Mouse (Mus musculus) forebrain, embryonic 13.5 days (tissue): ENCODE data around the gene Glis3. TPM values are rescaled to one million over a fixed set of nuclear protein-coding genes. Genes with fewer than 3 reads are reported as not detected.

Source experiments
- ATAC-seq: fragments of 200-750 bp; cut with Nextera tagmentation; 2 replicates; pipeline ENCODE4 v1.8.0; 2017
- H3K27ac ChIP-seq: fragments of 300-500 bp; sonication (generic); 2 replicates; pipeline ENCODE4 v1.5.1; 2015; ENCODE audit warnings: inconsistent platforms, mild to moderate bottlenecking, moderate library complexity
- H3K27me3 ChIP-seq: fragments of 300-500 bp; sonication (generic); 2 replicates; pipeline ENCODE4 v1.6.1; 2015; ENCODE audit warnings: mild to moderate bottlenecking, inconsistent platforms
- H3K36me3 ChIP-seq: fragments of 300-500 bp; sonication (generic); 2 replicates; pipeline ENCODE4 v1.6.1; 2015; ENCODE audit warnings: mild to moderate bottlenecking, inconsistent platforms; ENCODE audit not compliant: poor library complexity, severe bottlenecking
- H3K4me1 ChIP-seq: fragments of 300-500 bp; sonication (generic); 2 replicates; pipeline ENCODE4 v1.6.1; 2015; ENCODE audit warnings: inconsistent platforms
- H3K4me2 ChIP-seq: fragments of 300-500 bp; sonication (generic); 2 replicates; pipeline ENCODE4 v1.6.1; 2015; ENCODE audit warnings: inconsistent platforms, mild to moderate bottlenecking, moderate library complexity
- H3K4me3 ChIP-seq: fragments of 300-500 bp; sonication (generic); 2 replicates; pipeline ENCODE4 v1.5.1; 2015; ENCODE audit warnings: mild to moderate bottlenecking, inconsistent platforms
- H3K9ac ChIP-seq: fragments of 300-500 bp; sonication (generic); 2 replicates; pipeline ENCODE4 v1.6.1; 2015; ENCODE audit warnings: mild to moderate bottlenecking, inconsistent platforms
- H3K9me3 ChIP-seq: fragments of 300-500 bp; sonication (generic); replicated peaks from 2 replicates; pipeline ENCODE4 v1.6.1; 2016; ENCODE audit warnings: inconsistent platforms
- WGBS: fragments of 180-500 bp; shearing (Covaris S2); methylation state at CpG from one replicate; pipeline ENCODE4 v1.1.7; 2015; 5-methylcytosine and 5-hydroxymethylcytosine counted together
- polyA plus RNA-seq: library from polyadenylated mRNA; unstranded; fragments of >200 nt; fragmentation: Nextera tagmentation; extraction: Ambion mirVana; gene quantifications from 2 replicates; pipeline ENCODE4 v1.2.1, GENCODE M21; 2015

The Glis3 gene
- polyA plus RNA-seq, 1 experiment from 2014 or later, result 1.3 TPM

- ATAC-seq, result no peak
- 84% methylated on average over 6 of the region's 6 CpGs for WGBS
- no peak overlapping the region for H3K27ac ChIP-seq
Measured at GRCm38 (mm10) chr19:28555181-28555929, 124.5 kb downstream of the Glis3 start.

GRCm38 (mm10) chr19:28550611-28551010 is 129.3 kb downstream of the Glis3 start:
- Histone ChIP-seq H3K36me3 (no peaks in the 10 kb centered on the region), H3K9me3 (no peaks in the 10 kb centered on the region), H3K4me3 (no peak overlapping the region), H3K4me1 (no peaks in the 10 kb centered on the region), H3K9ac (no peak overlapping the region), H3K27ac (no peak overlapping the region), H3K27me3 (no peaks in the 10 kb centered on the region), H3K4me2 (no peak overlapping the region)
- 81% methylated on average over 8 of the region's 8 CpGs for WGBS
- ATAC-seq, result no peak

More at GRCm38 (mm10) chr19:28555181-28555929, 124.5 kb downstream of the Glis3 start:
- H3K36me3 ChIP-seq, result no peaks in the 10 kb centered on the region
- H3K4me2 ChIP-seq, result no peak overlapping the region
- H3K9ac ChIP-seq, result no peak overlapping the region
- no peak overlapping the region for H3K4me3 ChIP-seq
- H3K9me3 ChIP-seq, result no peaks in the 10 kb centered on the region
- H3K4me1 ChIP-seq, result peaks cover under 1% of the 10 kb centered on the region; the same call in 1 of the 2 replicates
- H3K27me3 ChIP-seq, result peaks cover 11% of the 10 kb centered on the region; the same call in 1 of the 2 replicates

- no peak overlapping the region for H3K27ac ChIP-seq
- H3K4me3 ChIP-seq, result no peak overlapping the region
- no peak overlapping the region for H3K4me2 ChIP-seq
- H3K9ac ChIP-seq, result no peak overlapping the region
- H3K36me3 ChIP-seq, result no peaks in the 10 kb centered on the region
- H3K9me3 ChIP-seq, result no peaks in the 10 kb centered on the region
- no peaks in the 10 kb centered on the region for H3K4me1 ChIP-seq
- no peaks in the 10 kb centered on the region for H3K27me3 ChIP-seq
- WGBS, result 93% methylated on average over 3 of the region's 3 CpGs
- no peak for ATAC-seq
Measured at GRCm38 (mm10) chr19:28546933-28547332, 132.9 kb downstream of the Glis3 start.

GRCm38 (mm10) chr19:28545493-28545892 is 134.4 kb downstream of the Glis3 start:
- H3K9ac ChIP-seq, result no peak overlapping the region
- H3K36me3 ChIP-seq, result no peaks in the 10 kb centered on the region
- no peak overlapping the region for H3K4me2 ChIP-seq
- no peak overlapping the region for H3K4me3 ChIP-seq
- WGBS, result 61% methylated on average over 1 of the region's 1 CpGs
- no peak for ATAC-seq
- no peaks in the 10 kb centered on the region for H3K4me1 ChIP-seq
- H3K27ac ChIP-seq, result no peak overlapping the region
- no peaks in the 10 kb centered on the region for H3K27me3 ChIP-seq
- no peaks in the 10 kb centered on the region for H3K9me3 ChIP-seq

GRCm38 (mm10) chr19:28538813-28539212 is 141.1 kb downstream of the Glis3 start:
- Histone ChIP-seq H3K4me1 (0 out of 2 replicates have a peak, but pooled peaks cover 7% of the 10 kb centered on the region), H3K36me3 (no peaks in the 10 kb centered on the region), H3K9ac (no peak overlapping the region), H3K9me3 (no peaks in the 10 kb centered on the region), H3K4me2 (no peak overlapping the region), H3K27ac (no peak overlapping the region), H3K4me3 (no peak overlapping the region), H3K27me3 (no peaks in the 10 kb centered on the region)
- ATAC-seq, result no peak
- 49% methylated on average over 9 of the region's 9 CpGs for WGBS

- H3K27ac ChIP-seq, result no peak overlapping the region
- no peak overlapping the region for H3K9ac ChIP-seq
- H3K4me2 ChIP-seq, result no peak overlapping the region
- H3K36me3 ChIP-seq, result no peaks in the 10 kb centered on the region
- H3K4me3 ChIP-seq, result no peak overlapping the region
- ATAC-seq, result no peak
- 0 out of 2 replicates have a peak, but pooled peaks cover 7% of the 10 kb centered on the region for H3K4me1 ChIP-seq
- 73% methylated on average over 12 of the region's 12 CpGs for WGBS
- no peaks in the 10 kb centered on the region for H3K27me3 ChIP-seq
- no peaks in the 10 kb centered on the region for H3K9me3 ChIP-seq
Measured at GRCm38 (mm10) chr19:28534964-28535363, 144.9 kb downstream of the Glis3 start.

- WGBS, result 78% methylated on average over 3 of the region's 3 CpGs
- H3K36me3 ChIP-seq, result no peaks in the 10 kb centered on the region
- ATAC-seq, result no peak
Measured at GRCm38 (mm10) chr19:28533576-28533975, 146.3 kb downstream of the Glis3 start.

GRCm38 (mm10) chr19:28531750-28532149 is 148.1 kb downstream of the Glis3 start:
- no peaks in the 10 kb centered on the region for H3K27me3 ChIP-seq
- H3K9ac ChIP-seq, result no peak overlapping the region
- no peak overlapping the region for H3K27ac ChIP-seq
- peaks cover 6% of the 10 kb centered on the region; the same call in 1 of the 2 replicates for H3K4me1 ChIP-seq
- no peak overlapping the region for H3K4me2 ChIP-seq
- H3K9me3 ChIP-seq, result no peaks in the 10 kb centered on the region
- no peak for ATAC-seq
- 91% methylated on average over 9 of the region's 9 CpGs for WGBS
- no peaks in the 10 kb centered on the region for H3K36me3 ChIP-seq
- no peak overlapping the region for H3K4me3 ChIP-seq

More at GRCm38 (mm10) chr19:28533576-28533975, 146.3 kb downstream of the Glis3 start:
- Histone ChIP-seq H3K4me3 (no peak overlapping the region), H3K27me3 (no peaks in the 10 kb centered on the region), H3K4me2 (no peak overlapping the region), H3K27ac (no peak overlapping the region), H3K4me1 (peaks cover 9% of the 10 kb centered on the region; the same call in 1 of the 2 replicates), H3K9ac (no peak overlapping the region), H3K9me3 (no peaks in the 10 kb centered on the region)

- WGBS, result 74% methylated on average over 10 of the region's 10 CpGs
- no peaks in the 10 kb centered on the region for H3K36me3 ChIP-seq
- H3K27ac ChIP-seq, result no peak overlapping the region
- H3K9me3 ChIP-seq, result no peaks in the 10 kb centered on the region
- no peak overlapping the region for H3K9ac ChIP-seq
- H3K4me1 ChIP-seq, result peaks cover 6% of the 10 kb centered on the region; the same call in 1 of the 2 replicates
- no peak for ATAC-seq
- no peak overlapping the region for H3K4me3 ChIP-seq
- H3K27me3 ChIP-seq, result no peaks in the 10 kb centered on the region
- H3K4me2 ChIP-seq, result no peak overlapping the region
Measured at GRCm38 (mm10) chr19:28530846-28531245, 149.0 kb downstream of the Glis3 start.

- no peak overlapping the region for H3K4me3 ChIP-seq
- WGBS, result 85% methylated on average over 13 of the region's 13 CpGs
- H3K4me2 ChIP-seq, result no peak overlapping the region
- ATAC-seq, result no peak
- no peak overlapping the region for H3K27ac ChIP-seq
- no peak overlapping the region for H3K9ac ChIP-seq
- no peaks in the 10 kb centered on the region for H3K36me3 ChIP-seq
- H3K27me3 ChIP-seq, result no peaks in the 10 kb centered on the region
- no peaks in the 10 kb centered on the region for H3K9me3 ChIP-seq
- peaks cover 6% of the 10 kb centered on the region; the same call in 1 of the 2 replicates for H3K4me1 ChIP-seq
Measured at GRCm38 (mm10) chr19:28529006-28529405, 150.9 kb downstream of the Glis3 start.

GRCm38 (mm10) chr19:28527446-28527845 is 152.4 kb downstream of the Glis3 start:
- Histone ChIP-seq H3K9me3 (no peaks in the 10 kb centered on the region), H3K27ac (no peak overlapping the region), H3K36me3 (no peaks in the 10 kb centered on the region), H3K9ac (no peak overlapping the region), H3K4me1 (peaks cover 6% of the 10 kb centered on the region; the same call in 1 of the 2 replicates), H3K4me2 (no peak overlapping the region), H3K4me3 (no peak overlapping the region), H3K27me3 (no peaks in the 10 kb centered on the region)
- 98% methylated on average over 5 of the region's 5 CpGs for WGBS
- ATAC-seq, result no peak

GRCm38 (mm10) chr19:28525331-28525730 is 154.5 kb downstream of the Glis3 start:
- Histone ChIP-seq H3K4me1 (peaks cover 6% of the 10 kb centered on the region; the same call in 1 of the 2 replicates), H3K36me3 (no peaks in the 10 kb centered on the region), H3K9me3 (no peaks in the 10 kb centered on the region), H3K9ac (no peak overlapping the region), H3K4me3 (no peak overlapping the region), H3K4me2 (no peak overlapping the region), H3K27ac (no peak overlapping the region), H3K27me3 (no peaks in the 10 kb centered on the region)
- 93% methylated on average over 3 of the region's 3 CpGs for WGBS
- no peak for ATAC-seq
